Mouse (Mus musculus): ENCODE data around the gene Kat2b.

DNA sequence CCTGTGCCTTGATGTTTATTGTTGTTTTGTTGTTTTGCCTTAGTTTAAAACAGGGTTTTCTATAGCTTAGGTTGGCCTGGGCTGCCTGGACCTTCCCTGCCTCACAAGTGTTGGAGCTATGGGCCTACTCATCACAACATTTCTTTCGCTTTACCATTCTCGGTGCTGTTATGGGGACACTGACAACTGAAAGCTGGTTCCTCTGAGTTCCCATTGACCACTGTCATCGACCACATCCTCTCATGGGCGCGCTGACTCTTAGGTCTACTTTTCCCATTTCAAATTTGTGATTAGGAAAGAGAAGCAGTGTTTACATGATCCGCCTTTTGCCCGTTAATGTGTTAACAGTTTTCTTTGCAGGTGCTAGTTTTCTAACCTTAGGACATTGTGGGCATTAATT, 51.7 kb downstream of the Kat2b start:
- TF ChIP-seq CTCF (IDR thresholded peaks at IDR 0.05; ENCODE audit: borderline replicate concordance, extremely low read depth, insufficient read depth, insufficient read length) = no peak
- TF ChIP-seq POLR2A (IDR thresholded peaks at IDR 0.05; ENCODE audit: borderline replicate concordance, extremely low read depth, insufficient read depth, insufficient read length, poor library complexity, severe bottlenecking) = no peak
